Mouse (Mus musculus): ENCODE results near the gene Zc3h13.

The Zc3h13 gene

DNA sequence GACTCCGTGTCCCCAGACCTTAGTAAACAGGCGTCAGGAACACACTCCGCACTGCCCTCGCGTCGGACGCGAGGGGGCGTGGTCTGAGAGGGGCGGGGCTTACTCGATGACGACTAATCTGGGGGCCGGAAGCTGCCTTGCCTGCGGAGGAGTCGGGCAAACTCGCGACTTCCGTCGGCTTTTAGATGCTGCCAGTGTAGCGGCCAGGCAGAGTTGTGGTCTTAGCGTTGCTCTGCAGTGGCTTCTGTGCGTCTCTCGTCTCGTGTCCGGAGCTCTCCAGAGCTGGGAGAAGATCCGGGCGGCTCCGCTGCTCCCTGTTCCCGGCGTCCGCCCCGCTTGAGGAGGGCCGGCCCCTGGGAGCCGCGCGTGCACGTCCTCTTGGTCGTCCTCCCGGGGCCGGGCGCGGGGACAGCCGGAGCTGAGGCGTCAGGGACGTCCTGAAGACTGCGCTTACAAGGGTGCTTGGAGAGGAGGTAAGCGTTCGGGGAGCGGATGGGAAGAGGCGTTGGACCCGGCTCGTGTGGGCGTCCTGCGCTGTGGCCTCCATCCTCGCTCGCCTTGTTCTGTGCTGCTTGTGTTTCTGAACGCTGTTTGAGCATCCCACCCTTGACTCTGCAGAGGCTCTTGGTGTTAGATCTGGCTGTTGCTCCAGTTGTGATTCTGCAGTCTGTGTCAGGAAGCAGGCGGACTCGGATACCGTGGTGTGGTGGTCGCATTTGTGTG, at the start of gene Zc3h13:
TSS of gene Zc3h13 (plus strand) at position 181 of the 723 bp plus-strand sequence.
- peak; percentile 95 for DNase-seq

DNA sequence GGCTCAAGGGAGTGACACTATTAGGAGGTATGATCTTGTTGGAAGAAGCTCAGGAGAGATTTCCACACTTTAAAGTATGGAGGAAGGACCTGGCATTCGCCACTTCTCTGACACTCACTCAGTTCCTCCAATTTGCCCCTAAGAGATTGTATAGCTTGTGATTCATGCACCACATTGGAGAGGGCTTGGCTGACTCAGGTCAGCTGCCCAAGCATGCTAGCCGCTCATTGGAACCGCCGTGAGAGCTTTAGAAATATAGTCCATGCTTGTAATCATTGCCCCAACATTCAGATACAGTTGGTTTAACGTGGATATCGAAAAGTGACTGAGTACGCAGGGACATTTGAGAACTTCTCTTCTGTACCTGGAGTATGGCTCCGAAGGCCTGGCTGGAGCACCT, 48.6 kb upstream of the Zc3h13 start:
- no peak for DNase-seq

DNA sequence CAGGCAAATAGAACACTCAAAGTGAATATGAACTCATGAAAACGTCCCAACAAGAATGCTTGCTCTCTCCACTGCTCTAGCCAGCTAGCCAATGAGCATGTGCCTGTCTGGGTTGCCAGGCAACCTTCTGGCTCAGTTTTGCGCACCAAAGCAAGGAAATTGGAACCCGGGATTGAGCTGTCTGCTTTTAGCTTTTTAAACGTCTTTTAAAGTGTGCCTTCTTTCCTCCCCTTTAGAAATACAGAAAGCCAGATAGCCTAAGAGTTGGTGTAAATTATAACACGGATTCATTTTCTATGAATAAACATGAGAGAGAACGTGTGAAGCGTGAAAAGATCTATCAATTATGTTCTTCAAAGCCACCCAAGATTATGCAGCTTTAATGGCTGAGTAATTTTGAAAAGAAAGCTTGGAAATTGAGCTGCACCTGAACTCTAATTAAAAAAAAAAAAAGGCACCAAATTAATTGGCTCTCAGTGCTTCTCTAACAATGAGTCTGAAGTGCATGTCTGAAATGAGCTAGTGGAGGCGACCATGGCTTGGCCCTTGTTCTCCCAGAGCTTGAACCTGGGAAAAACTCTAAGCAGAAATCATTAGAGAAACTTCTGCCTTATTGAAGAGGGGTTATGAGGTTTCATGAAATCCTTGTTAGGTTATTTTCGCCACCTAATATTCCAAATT, 48.1 kb upstream of the Zc3h13 start:
- no peak for DNase-seq

DNA sequence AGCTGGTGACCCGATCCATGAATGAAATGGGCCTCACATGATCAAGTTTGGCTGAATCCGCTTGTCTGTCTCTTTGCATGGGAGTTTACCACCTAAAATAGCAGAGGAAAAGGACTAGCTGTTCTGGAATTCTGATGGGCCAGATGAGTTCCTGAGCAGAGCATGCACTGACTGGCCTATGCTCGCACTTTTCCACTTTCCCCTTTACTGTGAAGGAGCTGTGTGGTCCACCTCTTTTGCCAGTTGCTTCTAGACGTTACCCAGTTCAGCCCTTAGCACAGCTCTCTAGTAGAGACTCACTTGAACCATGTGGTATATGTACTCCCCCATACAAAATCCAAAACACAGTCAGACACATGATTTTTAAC, 47.6 kb upstream of the Zc3h13 start:
- no peak for DNase-seq

DNA sequence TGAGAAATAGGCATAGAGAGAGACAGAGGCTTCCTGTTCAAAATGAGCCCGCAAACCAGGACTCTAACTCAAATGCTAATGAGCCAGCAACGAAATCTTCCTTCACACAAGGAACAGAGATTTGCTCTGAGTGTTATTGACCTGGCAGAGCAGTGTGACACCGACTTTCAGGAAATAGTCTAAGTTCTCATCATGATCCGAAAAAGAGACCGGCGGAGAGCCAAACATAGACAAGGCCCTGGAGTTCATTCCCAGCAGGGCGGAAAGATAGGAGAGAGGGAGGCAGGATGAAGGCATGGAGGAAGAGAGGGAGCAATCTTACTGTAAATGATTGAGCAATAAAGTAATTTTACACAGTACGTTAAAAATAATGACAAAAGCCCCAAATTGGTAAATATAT, 47.1 kb upstream of the Zc3h13 start:
- DNase-seq: no peak

DNA sequence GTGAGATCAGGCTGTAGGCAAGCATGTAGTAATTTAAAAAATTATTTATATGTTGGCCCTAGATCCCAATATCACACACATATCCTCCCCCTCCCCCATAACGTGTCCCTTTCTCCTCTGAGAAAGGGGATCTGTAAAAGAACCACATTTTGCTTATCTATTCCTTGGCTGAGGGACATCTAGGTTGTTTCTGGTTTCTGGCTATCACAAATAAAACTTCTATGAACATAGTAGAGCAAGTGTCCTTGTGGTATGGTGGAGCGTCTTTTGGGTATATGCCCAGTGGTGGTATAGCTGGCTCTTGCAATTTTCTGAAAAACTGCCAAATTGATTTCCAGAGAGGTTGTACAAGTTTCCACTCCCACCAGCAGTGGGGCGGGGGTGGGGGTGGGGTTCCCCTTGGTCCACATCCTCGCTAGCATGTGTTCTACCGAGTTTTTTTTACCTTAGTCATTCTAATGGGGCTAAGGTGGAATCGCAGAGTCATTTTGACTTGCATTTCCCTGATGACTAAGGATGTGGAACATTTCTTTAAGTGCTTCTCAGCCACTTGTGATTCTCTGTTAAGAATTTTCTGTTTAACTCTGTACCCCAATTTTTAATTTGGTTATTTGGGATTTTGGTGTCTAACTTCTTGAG, 46.0 kb upstream of the Zc3h13 start:
- no peak for DNase-seq

DNA sequence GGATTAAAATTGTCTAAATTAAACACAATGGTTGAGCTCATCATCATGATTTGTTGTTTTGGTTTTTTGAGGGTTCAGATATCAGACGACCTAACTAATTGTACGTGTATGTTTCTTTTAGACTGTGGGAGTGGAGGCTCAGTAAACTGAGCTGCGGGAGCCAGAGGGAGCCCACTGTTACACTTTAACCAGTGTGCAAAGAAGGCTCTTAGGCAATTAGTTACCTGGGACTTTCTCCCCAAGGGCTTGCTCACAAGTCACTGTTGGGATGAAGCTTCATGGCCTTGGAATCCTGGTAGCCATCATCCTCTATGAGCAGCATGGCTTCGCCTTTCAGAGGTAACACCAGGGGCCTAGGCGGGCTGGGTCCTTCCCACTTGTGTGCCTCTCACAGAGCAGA, 42.1 kb upstream of the Zc3h13 start, which contains the start of gene Cpb2:
TSS of gene Cpb2 (plus strand) at position 201 of the 400 bp plus-strand sequence.
- no peak for DNase-seq

DNA sequence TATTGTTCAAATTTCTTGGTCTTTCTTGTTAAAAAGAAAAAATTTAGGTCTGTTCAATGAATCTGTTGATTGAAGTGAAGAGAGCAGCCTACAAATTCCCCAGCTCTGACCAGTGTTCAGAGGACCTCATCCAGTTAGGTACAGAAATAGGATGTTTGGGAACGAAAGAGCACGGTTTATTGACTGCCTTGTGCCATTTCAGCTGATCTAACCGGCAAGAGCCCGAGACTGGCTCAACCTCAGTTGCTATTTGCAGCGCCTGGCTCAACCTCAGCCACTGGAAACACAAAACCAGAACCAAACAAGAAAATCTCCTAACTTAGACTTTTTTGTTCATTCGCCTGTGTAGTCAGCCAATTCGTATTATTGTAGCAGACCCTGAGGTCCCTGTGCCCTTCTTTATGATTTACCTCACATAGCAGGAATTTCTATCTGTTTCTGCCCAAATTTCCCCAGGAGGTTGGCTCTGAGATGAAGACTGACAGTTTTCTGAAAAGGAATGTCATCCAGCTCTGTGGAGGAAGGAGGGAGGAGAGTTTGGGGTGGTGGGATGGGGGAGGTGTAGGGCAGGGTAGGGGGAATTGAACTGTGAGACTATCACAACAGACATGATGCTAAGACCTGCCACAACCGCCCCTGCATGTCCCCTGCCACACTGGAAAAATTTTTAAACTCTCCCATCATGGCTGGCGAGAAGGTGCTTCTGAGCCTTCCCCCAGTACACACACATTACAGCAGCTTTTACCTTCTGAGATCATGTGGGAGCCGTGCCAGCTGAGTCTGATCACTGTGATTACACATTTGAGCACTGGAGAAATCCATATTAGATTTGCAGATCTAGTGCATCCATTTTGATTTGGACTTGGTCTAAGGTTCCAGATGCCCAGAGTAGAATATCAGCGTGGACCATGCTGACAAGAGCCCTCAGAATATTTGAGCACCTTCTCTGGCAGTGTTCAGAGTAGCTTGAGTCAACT, 37.9 kb upstream of the Zc3h13 start:
- no peak for DNase-seq

DNA sequence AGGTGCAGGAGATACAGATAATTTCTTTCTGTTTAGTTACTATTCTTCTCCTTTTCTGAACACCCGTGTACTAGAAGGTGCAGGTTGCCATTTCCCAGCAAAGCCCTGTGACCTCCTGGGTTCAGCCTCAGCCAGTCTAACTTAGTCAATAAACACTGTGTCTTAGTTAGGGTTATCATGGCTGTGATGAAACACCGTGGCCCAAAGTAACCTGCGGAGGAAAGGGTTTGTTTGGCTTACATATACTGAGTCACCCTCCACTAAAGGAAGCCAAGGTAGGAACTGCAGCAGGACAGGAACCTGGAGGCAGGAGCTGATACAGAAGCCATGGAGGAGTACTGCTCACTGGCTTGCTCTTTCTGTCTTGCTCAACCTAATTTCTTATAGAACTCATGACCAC, 33.7 kb upstream of the Zc3h13 start:
- DNase-seq: no peak

DNA sequence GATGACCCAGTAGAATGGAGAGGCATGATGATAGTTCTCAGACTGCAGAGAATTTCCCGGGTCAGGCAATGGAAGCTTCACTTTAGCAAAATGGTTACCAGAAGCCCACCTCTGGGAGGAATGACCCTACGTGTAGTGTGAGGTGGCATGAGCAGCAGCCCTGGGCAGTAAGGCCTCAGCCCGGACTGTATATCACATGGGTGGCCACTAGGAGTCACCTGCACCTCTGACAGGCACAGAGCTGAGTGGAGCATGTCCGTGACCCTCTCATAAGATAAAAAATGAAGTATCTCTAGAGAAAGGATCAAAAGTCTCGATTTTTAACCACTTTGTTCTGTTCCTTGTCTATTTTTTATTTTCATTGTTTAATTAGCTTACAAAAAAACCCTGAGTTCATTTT, 27.7 kb upstream of the Zc3h13 start:
- no peak for DNase-seq

DNA sequence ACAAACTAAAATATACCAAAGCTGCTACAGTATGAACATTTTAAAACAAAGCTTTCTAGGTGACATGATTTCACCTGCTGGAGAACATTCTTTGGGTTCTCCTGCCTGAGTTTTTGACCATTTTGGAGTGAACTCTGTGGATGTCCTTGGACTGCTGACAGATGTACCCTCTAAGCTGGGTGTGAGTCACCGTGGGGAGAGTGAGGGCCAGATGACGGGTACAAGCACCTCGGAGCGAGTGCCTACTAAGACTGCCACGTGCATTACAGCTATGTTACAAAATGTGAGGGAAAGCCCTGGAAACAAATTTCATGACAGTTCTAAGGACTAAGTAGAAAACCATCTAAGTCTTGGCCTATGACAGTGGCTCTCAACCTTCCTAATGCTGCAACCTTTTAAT, 14.6 kb upstream of the Zc3h13 start:
- DNase-seq: no peak

DNA sequence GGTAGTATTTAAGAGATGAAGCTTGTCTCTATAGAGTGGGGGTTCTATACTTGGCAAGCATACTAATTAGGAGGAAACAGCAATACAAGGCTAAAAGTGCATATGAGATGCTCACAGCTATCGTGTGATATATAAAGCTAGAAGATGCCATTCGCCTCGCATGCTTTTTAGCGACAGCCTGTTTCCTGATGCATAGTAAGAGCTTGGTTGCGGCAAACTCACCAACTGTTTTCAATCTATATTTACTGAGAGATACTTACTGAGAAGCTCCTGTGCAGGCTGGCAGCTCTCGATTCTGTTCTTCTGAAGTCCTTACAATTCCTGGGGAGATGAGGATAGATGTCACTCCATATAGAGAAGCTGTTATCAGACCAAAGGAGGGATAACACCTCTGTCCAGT, 4.5 kb upstream of the Zc3h13 start:
- DNase-seq: no peak

DNA sequence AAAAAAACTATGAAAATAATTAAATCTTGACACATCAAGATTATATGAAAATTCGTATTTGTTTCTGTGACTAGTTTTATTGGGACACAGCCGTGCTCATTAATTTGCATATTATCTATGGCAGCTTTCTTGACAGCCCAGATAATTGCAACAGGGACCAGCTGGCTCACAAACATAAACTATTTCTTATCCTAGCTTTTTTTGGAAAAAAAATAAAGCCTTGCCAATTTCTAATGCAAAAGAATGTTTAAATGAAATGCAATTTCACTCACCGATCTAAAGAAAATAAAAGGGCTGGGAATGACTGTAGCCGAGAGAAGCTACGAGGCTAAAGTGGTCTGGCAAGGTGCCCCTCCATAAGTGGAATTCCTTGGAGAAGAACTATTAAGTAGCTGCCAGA, 3.8 kb upstream of the Zc3h13 start:
- DNase-seq: no peak

DNA sequence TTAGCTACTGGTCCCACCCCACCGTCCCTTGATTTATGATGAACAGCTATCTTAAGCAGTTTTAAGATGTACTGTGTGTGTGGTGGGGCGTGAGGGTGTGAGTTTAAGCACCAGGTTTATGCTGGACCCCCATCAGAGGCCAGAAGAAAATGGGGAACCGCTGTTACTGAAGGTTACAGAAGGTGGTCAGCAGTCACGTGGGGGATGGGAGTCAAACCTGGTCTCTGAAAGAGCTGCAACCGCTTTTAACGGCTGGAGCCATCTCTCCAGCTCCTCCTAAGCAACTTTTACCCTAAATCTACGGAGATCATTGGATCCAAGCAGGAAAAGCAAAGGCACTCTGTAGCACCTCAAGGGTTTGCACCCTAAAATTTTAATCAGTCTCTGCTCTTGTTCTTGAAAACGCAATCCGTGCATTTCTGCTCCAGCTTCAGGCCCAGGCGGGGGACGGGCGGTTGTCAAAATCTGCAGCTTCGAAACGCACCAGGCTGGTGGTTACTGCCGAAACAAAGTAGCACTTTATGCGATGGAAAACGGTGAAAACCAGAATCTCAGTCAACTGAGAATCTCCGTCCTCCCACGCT, 472 bp upstream of the Zc3h13 start:
- DNase-seq: no peak

DNA sequence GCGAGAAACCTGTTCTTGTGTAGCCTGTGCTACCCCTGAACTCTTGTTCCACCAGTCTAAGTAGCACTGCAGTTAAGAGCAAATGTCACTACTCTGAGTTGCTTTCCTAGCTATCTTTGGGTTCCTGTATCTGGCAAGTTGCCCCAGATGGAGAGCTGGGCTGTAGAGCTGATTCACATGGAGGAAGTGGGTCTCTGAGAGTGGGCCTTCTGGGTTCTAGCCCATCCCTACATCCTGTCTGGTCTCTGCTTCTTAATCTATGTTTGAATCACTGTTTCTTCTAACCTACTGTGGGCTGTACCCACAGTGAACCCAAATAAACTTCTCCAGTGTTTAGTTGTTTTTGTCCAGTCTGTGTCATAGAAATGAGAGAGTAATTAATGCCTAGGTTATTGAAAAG, 16.9 kb downstream of the Zc3h13 start:
- DNase-seq: no peak

DNA sequence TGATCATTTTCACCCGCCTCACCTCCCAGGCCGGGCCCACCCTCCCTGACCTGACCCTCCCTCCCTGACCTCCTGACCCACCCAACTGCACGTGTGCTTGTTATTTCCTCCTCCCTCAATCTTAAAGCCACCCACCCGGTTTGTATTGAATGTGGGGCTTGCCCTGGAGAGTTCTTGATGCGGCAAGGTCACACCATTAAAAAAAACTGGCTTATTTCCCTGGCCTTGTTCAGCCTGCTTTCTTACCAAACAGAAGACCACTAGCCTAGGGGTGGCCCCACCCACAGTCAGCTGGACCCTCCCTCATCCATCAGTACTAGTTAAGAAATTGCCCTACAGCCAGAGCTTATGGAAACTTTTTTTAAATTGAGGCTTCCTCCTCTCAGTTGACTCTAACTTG, 19.6 kb downstream of the Zc3h13 start:
- no peak for DNase-seq

DNA sequence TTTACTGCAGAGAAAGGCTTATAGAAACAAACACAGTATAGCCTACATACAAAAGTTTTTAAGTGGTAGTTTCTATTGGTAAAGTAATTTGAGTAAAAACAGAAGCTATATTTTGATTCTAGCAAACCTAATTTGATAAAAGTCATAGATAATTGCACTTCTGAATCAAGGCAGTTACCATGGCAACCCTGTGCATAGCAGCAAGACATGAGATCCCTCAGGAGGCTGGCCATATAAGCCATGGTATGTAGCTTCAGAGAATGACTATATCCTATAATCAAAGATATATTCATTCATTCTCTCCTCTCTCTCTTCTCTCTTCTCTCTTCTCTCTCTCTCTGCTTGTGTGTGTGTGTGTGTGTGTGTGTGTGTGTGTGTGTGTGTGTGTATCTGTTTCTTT, 23.7 kb downstream of the Zc3h13 start:
- no peak for DNase-seq

DNA sequence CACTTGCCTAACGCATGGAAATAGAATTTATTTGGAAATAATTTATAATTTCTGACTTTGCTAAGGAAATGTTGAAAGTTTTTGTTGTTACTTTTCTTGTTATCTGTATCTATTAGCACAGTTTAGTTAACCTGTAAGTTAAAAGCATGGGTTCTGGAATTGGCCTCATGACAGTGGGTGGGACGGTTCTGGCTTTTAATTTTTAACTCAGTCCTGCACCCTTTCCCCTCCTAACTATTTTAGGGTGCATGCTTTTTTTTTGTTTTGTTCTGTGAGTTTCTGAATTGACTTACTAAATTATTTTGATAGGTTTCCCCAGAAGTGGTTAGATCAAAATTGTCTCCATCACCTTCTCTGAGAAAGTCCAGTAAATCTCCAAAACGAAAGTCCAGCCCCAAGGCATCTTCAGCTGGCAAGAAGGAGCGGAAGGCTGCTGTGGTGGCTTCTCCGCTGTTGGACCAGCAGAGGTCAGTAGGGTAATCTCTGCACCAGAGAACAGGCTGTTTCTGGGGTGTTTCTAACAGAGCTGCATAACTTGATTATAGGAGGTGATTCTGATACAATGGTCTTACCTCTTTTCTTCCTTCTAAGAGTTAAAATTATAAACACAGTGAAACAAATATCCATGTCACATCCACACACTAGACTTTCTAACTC, 25.3 kb downstream of the Zc3h13 start:
- DNase-seq: no peak

DNA sequence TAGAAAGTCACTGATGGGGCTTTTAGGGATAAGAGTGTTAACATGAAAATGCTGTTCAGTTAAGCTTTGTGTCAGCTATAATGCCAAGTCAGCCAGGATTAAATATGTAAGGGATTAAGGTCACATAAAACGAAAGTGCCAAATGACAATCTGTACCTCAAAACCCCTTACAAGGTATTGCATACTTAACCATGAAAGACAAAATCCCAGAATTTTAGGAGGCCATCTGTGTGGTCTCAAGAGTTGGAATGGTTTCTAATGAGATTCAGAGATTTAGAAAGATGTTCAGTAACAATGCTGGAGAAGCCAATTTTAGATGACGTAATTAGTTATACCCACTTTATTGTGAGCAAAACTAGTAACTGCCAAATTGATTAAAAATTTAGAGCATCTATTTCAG, 30.3 kb downstream of the Zc3h13 start:
- no peak for DNase-seq

DNA sequence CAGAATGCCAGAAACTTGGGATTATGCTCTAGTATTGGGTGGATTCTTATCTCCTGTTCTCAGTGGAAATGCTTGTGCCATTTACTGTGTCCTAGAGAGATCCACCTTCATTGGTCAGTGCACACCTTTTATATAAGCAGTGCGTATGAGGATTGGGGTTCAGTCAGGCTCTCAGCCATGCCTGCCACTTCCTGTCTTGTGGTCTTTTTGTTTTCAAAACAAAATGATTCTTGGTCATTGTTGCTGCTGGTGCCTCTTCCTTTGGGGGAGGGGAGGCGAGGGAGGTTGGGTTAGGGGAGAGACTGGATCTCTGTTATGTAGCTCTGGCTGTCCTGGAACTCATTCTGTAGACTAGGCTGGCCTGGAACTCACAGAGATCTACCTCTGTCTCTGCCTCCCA, 34.6 kb downstream of the Zc3h13 start:
- DNase-seq: no peak

DNA sequence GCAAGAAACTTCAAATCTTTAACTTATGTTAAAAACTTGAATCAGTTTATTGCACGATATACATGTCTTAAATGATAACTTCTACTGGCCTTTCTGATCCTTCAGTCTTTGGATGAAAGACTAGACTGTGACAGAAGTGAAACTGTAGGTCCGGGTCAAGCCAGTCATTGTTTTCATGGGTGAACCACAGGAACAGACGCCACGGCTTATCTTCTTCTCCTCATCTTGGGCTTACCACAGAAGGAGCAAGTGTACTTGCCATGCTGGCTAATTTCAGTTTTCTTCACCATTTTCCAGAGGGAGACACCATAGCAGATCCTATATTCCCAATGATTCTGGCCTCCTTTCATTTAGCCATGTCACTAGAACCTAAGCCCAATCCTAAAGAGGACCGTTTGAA, 36.1 kb downstream of the Zc3h13 start:
- no peak for DNase-seq

DNA sequence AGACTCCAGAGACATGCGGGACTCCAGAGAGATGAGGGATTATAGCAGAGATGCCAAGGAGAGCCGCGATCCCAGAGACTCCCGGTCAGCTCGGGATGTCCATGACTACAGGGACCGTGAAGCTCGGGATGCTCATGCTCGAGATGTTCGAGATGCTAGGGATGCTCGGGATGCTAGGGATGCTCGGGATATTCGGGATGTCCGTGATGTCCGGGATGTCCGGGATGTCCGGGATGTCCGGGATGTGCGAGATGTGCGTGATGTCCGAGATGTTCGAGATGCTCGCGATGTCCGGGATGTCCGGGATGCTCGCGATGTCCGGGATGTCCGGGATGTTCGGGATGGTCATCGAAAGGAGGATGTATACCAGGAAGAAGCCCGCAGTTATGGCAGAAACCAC, 39.2 kb downstream of the Zc3h13 start:
- DNase-seq: no peak

All from cerebellum, adult 9-10 months (tissue).